Mouse (Mus musculus) liver, embryonic 14.5 days (tissue): ENCODE results near the gene Fxyd6. TPM values are rescaled to one million over a fixed set of nuclear protein-coding genes. Genes with fewer than 3 reads are reported as not detected.

Source experiments
- ATAC-seq: fragments of 200-750 bp; cut with Nextera tagmentation; 2 replicates; pipeline ENCODE4 v1.8.0; 2017; ENCODE audit warnings: moderate number of reproducible peaks, mild to moderate bottlenecking, moderate library complexity; ENCODE audit not compliant: insufficient read depth
- DNase-seq, 3 experiments: peaks; one replicate each; pipeline ENCODE4 v3.0.0-alpha.2; 2012 to 2013; ENCODE audit warnings: low read depth in 3 of 3, low spot score in 3 of 3
- H3K27ac ChIP-seq: fragments of 300-500 bp; sonication (generic); 2 replicates; pipeline ENCODE4 v1.5.1; 2014; ENCODE audit warnings: moderate library complexity, mild to moderate bottlenecking, control low read depth, inconsistent platforms
- H3K27me3 ChIP-seq: fragments of 300-500 bp; sonication (generic); 2 replicates; pipeline ENCODE4 v1.6.1; 2014; ENCODE audit warnings: mild to moderate bottlenecking, low read length, moderate library complexity; ENCODE audit not compliant: control insufficient read depth, insufficient read depth
- H3K36me3 ChIP-seq: fragments of 300-500 bp; sonication (generic); replicated peaks from 2 replicates; pipeline ENCODE4 v1.6.1; 2014; ENCODE audit warnings: low read depth; ENCODE audit not compliant: control insufficient read depth, insufficient read depth
- H3K4me1 ChIP-seq, 2 experiments: fragments of 200-500 bp in 1 of 2; fragments of 300-500 bp in 1 of 2; sonication (generic) in 1 of 2; replicated peaks; 2 replicates each; pipeline ENCODE4 v1.6.1; 2012 to 2014; ENCODE audit warnings: antibody characterized with exemption in 1 of 2, inconsistent platforms in 1 of 2, low read length in 1 of 2; ENCODE audit not compliant: control insufficient read depth in 2 of 2, insufficient read depth in 2 of 2
- H3K4me2 ChIP-seq: fragments of 300-500 bp; sonication (generic); 2 replicates; pipeline ENCODE4 v1.6.1; 2014; ENCODE audit warnings: low read depth, mild to moderate bottlenecking, control low read depth, moderate library complexity
- H3K4me3 ChIP-seq, 2 experiments: fragments of 200-500 bp in 1 of 2; fragments of 300-500 bp in 1 of 2; sonication (generic) in 1 of 2; 2 replicates each; pipeline ENCODE4 v1.5.1; 2012 to 2014; ENCODE audit warnings: low read depth in 2 of 2, low read length in 2 of 2, mild to moderate bottlenecking in 2 of 2, control low read depth in 1 of 2, inconsistent platforms in 1 of 2, moderate library complexity in 1 of 2; ENCODE audit not compliant: insufficient read depth in 1 of 2
- H3K9ac ChIP-seq: fragments of 300-500 bp; sonication (generic); replicated peaks from 2 replicates; pipeline ENCODE4 v1.6.1; 2014; ENCODE audit warnings: mild to moderate bottlenecking, control low read depth, moderate library complexity
- H3K9me3 ChIP-seq: fragments of 300-500 bp; sonication (generic); 2 replicates; pipeline ENCODE4 v1.6.1; 2016; ENCODE audit warnings: low read length, mixed read lengths; ENCODE audit not compliant: control insufficient read depth
- CTCF ChIP-seq: IDR thresholded peaks from 2 replicates; pipeline ENCODE4 v1.5.1; 2016; ENCODE audit warnings: antibody characterized with exemption, low read depth, control low read depth
- EP300 ChIP-seq: IDR thresholded peaks from 2 replicates; pipeline ENCODE4 v1.6.1; 2016; ENCODE audit warnings: antibody characterized with exemption, low read depth
- WGBS: fragments of 180-500 bp; shearing (Covaris S2); extraction: QIAGEN DNeasy Blood & Tissue Kit; methylation state at CpG from one replicate; pipeline ENCODE4 v1.1.7; 2014; ENCODE audit not compliant: insufficient replicate concordance; 5-methylcytosine and 5-hydroxymethylcytosine counted together
- polyA plus RNA-seq, 2 experiments: library from polyadenylated mRNA; depleted of rRNA in 1 of 2; stranded (reverse) in 1 of 2; unstranded in 1 of 2; fragments of >200 nt; fragmentation: Nextera tagmentation in 1 of 2; extraction: Ambion mirVana in 1 of 2; gene quantifications; 2 replicates each; pipeline versions ENCODE4 v1.2.1 to v1.2.3; 2012 to 2014

Gene Fxyd6
- polyA plus RNA-seq, 2 experiments, result 0.42 to 0.89 TPM

DNA sequence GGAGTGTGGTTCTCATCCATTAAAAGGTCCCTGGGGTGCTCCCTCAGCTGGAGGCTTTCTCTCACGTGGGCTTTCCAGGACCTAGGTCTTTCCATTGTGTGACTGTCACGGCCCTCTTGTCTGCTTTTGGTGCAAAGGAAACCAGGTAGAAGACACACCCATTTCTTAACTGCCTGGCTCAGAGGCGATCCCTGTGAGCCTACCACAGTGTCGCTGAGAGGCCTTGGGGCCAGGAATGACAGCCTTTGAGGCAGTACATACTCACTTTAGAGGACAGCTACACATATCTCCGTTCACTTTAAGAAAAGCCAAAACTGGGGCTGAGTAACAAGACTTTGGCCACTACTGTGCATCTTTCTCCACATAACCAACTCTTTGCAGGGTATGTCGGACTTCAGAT, 21.4 kb upstream of the Fxyd6 start:
- Histone ChIP-seq H3K4me1 (no peaks in the 10 kb centered on the region), H3K27ac (no peak overlapping the region), H3K4me2 (no peak overlapping the region), H3K4me3 (no peak overlapping the region), H3K36me3 (no peaks in the 10 kb centered on the region), H3K9ac (no peak overlapping the region), H3K27me3 (no peaks in the 10 kb centered on the region), H3K9me3 (no peaks in the 10 kb centered on the region)
- WGBS, result 52% methylated on average over 6 of the region's 6 CpGs
- ATAC-seq (no peak), DNase-seq (no peak)
- TF ChIP-seq CTCF (no peak), EP300 (no peak)

- Histone ChIP-seq H3K9ac (no peak overlapping the region), H3K4me1 (no peaks in the 10 kb centered on the region), H3K4me2 (no peak overlapping the region), H3K4me3 (no peak overlapping the region), H3K36me3 (no peaks in the 10 kb centered on the region), H3K27ac (no peak overlapping the region), H3K27me3 (no peaks in the 10 kb centered on the region), H3K9me3 (no peaks in the 10 kb centered on the region)
- no peak for ATAC-seq
- no peak for DNase-seq
- 28% methylated on average over 4 of the region's 4 CpGs for WGBS
- TF ChIP-seq CTCF, result no peak
- no peak for TF ChIP-seq EP300
Observed at GRCm38 (mm10) chr9:45349181-45349580, 20.8 kb upstream of the Fxyd6 start.

- Histone ChIP-seq H3K27ac (no peak overlapping the region), H3K27me3 (no peaks in the 10 kb centered on the region), H3K9ac (no peak overlapping the region), H3K36me3 (no peaks in the 10 kb centered on the region), H3K4me3 (no peak overlapping the region), H3K4me2 (no peak overlapping the region), H3K4me1 (no peaks in the 10 kb centered on the region), H3K9me3 (no peaks in the 10 kb centered on the region)
- TF ChIP-seq CTCF, result no peak
- TF ChIP-seq EP300, result no peak
- 23% methylated on average over 5 of the region's 5 CpGs for WGBS
- DNase-seq (no peak), ATAC-seq (no peak)
Observed at GRCm38 (mm10) chr9:45349851-45350250, 20.1 kb upstream of the Fxyd6 start.

GRCm38 (mm10) chr9:45355192-45355591, 14.8 kb upstream of the Fxyd6 start:
- no peaks in the 10 kb centered on the region for H3K27me3 ChIP-seq
- 59% methylated on average over 2 of the region's 2 CpGs for WGBS
- TF ChIP-seq CTCF (no peak), EP300 (no peak)

GRCm38 (mm10) chr9:45358356-45358755, 11.6 kb upstream of the Fxyd6 start:
- TF ChIP-seq EP300 (no peak), CTCF (no peak)

More at GRCm38 (mm10) chr9:45355192-45355591, 14.8 kb upstream of the Fxyd6 start:
- no peak overlapping the region for H3K4me2 ChIP-seq
- no peak overlapping the region for H3K27ac ChIP-seq
- no peaks in the 10 kb centered on the region for H3K36me3 ChIP-seq
- DNase-seq, result no peak
- H3K4me3 ChIP-seq, result no peak overlapping the region
- H3K4me1 ChIP-seq, result no peaks in the 10 kb centered on the region
- ATAC-seq, result no peak
- H3K9me3 ChIP-seq, result no peaks in the 10 kb centered on the region
- no peak overlapping the region for H3K9ac ChIP-seq

More at GRCm38 (mm10) chr9:45358356-45358755, 11.6 kb upstream of the Fxyd6 start:
- WGBS, result 54% methylated on average over 7 of the region's 7 CpGs
- Histone ChIP-seq H3K4me2 (no peak overlapping the region), H3K9me3 (no peaks in the 10 kb centered on the region), H3K27ac (no peak overlapping the region), H3K36me3 (no peaks in the 10 kb centered on the region), H3K4me1 (no peaks in the 10 kb centered on the region), H3K9ac (no peak overlapping the region), H3K27me3 (no peaks in the 10 kb centered on the region), H3K4me3 (no peak overlapping the region)
- ATAC-seq, result no peak
- no peak for DNase-seq
